Mouse (Mus musculus): ENCODE measurements around the gene Zfp503. TPM values are rescaled to one million over a fixed set of nuclear protein-coding genes. Genes with fewer than 3 reads are reported as not detected.

The Zfp503 gene
- polyA plus RNA-seq, 1 experiment from 2014 or later, result 2.8 TPM

DNA sequence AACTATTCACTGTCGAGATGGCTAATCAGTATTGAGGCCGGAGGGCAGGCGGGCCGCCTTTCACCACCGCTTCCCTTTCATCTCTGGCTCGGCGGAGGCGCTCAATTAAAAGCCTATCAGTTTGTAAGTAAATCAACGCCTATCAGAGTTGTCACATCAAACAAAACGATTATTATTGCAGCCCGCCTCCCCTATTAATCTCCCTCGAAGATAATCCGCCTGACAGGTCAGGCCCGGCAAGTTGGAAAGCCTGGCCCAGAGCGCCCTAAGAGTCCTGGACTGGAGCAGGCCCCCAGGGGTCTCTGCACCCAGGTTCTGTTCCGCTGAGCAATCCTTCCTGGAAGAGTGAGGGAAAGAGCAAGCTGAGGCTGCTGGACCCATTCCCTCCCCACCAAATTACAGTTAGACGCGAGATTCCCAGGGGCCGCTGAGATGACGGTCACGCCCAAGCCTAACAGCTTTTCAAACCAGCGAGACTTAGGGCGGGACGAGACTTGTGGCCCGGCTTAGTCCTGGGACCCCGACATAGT is 1.9 kb upstream of the Zfp503 start:
- no peaks in the 10 kb centered on the region for H3K36me3 ChIP-seq
- H3K27ac ChIP-seq, result no peak overlapping the region
- WGBS (ENCODE audit: insufficient replicate concordance), result 3% methylated on average over 26 of the region's 26 CpGs
- no peak overlapping the region for H3K4me3 ChIP-seq
- peak overlapping the region; percentile 69 for H3K4me2 ChIP-seq
- H3K27me3 ChIP-seq (replicated peaks), result peaks cover 99% of the 10 kb centered on the region
- H3K9me3 ChIP-seq (replicated peaks), result no peaks in the 10 kb centered on the region
- ATAC-seq, result no peak
- H3K4me1 ChIP-seq, result peaks cover 32% of the 10 kb centered on the region
- no peak overlapping the region for H3K9ac ChIP-seq

DNA sequence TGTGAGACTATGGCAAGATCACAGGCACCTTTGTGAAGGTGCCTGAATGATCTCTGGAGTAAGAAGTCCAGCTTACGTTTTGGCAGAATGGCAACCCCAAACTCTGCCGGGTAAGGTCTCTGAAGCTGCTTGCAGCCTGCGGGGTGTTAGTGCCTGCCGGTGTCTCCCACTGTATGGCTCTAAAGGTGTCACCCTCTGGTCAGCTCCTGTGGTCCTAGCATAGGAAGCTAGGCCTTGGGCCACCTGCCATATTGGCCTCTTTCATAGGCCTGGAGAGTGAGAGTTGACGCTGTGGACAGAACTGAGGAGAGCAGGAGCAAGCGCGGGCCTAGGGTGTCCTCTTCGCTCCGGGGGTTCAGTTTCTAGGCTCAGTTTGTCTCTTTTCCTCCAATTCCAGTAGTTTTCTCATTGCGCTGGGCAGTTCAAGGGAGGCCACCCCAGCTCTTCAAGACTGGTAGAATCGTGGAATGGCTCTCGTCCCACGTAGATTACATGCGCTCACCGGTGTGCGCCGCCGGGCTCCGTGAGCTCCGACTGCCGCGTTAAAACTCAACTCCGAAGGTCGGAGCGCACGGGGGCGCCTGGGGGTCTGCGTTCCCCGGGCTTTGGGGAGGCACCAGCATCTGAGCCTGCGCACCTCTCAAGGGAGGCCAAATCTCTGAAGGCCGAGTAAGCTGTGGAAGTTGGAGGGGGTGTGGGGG is 1.1 kb upstream of the Zfp503 start:
- H3K36me3 ChIP-seq, result 0 out of 2 replicates have a peak, but pooled peaks cover 2% of the 10 kb centered on the region
- peak overlapping the region; percentile 69 for H3K4me2 ChIP-seq
- H3K4me3 ChIP-seq, result peak overlapping the region; percentile 27; the same call in 1 of the 2 replicates
- H3K27ac ChIP-seq, result no peak overlapping the region
- ATAC-seq, result no peak
- H3K27me3 ChIP-seq (replicated peaks), result peaks cover 100% of the 10 kb centered on the region
- no peaks in the 10 kb centered on the region for H3K9me3 ChIP-seq (replicated peaks)
- H3K4me1 ChIP-seq, result peaks cover 38% of the 10 kb centered on the region
- 5% methylated on average over 31 of the region's 31 CpGs for WGBS (ENCODE audit: insufficient replicate concordance)
- no peak overlapping the region for H3K9ac ChIP-seq

DNA sequence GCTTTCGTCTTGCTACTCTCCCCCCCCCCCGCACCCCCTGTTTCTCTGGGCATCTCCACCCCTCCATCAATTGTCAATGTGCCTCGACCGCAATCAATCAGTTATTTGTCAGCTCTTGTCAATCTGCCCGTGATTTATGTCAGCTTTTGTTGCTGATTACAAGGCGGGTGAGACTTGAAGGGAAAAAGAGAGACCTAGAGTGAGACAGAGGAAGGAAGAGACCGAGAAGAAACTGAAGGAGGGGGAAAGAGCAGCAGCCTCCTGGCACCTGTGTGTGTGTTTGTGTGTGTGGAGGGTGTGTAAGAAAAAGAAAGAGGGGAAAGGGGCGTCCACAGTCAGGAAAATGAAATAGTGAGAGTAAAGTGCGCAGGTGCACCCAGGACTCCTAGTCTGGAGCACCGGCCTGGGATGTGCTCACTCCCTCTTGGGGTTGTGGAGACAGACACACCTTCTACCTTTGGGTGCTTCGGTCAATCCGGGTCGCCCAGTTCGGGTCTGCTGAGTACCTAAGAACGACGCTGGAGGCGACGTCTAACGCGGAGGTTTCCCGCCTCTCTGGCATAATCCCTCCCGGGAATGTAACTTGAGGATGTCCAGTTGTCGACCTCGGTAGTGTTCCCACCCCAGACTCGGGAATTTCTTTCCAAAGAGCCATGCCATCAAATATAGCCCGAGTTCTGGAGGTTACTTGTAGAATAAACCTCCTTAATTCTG is 667 bp downstream of the Zfp503 start:
- H3K27ac ChIP-seq, result no peak overlapping the region
- under 1% methylated on average over 26 of the region's 26 CpGs for WGBS (ENCODE audit: insufficient replicate concordance)
- peaks cover 33% of the 10 kb centered on the region for H3K4me1 ChIP-seq
- no peak overlapping the region for H3K9ac ChIP-seq
- no peak for ATAC-seq
- peaks cover 97% of the 10 kb centered on the region for H3K27me3 ChIP-seq (replicated peaks)
- H3K9me3 ChIP-seq (replicated peaks), result no peaks in the 10 kb centered on the region
- peak overlapping the region; percentile 69 for H3K4me2 ChIP-seq
- 0 out of 2 replicates have a peak, but pooled peaks cover 5% of the 10 kb centered on the region for H3K36me3 ChIP-seq
- H3K4me3 ChIP-seq, result peak overlapping the region; percentile 60; the same call in 1 of the 2 replicates

DNA sequence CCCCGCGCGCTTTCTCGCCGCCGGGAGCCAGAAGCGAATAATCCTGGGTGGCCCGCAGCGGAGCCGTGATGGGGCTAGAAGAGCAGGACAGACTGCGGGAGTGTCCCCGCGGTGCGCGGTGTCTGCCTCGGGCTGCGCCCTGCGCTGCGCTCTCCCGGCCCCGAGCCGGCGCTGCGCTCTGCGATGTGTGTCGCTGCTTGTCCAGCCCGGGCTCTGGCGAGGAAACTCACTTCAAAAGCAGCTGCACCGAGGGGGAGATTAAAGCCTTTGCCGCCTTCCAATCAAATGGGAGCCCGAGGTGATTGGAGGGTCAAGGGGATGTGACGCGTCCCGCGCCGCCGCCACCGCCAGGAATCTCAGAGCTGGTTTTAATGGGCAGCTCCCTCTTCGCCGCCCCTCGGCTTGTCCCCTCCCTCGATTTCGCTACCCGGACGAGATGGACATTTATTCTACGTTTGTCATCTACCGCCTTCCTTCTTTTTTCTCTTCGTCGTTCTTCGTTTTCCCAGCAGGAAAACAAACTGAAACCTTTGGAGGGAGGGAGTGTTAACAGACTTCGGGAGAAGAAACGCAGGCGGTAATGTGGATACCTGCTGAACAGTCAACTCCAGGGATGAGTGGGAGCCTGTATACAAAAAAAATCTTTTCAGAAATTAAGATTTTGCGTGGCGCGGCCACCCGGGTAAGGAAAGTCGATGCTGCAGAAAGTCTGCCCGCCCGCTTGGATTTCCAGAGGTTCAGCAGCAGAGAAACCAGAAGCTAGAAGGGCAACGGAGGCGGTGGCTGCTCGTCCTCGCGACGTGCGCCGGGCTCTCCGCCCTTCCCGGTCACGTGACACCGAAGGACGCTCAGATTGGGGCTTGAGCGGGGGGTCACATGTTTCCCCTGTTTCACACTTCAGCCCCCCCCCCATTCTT is 1.5 kb downstream of the Zfp503 start:
- H3K4me1 ChIP-seq, result peaks cover 33% of the 10 kb centered on the region
- H3K27ac ChIP-seq, result peak overlapping the region; percentile 69
- peak overlapping the region; percentile 69 for H3K4me2 ChIP-seq
- 0 out of 2 replicates have a peak, but pooled peaks cover 5% of the 10 kb centered on the region for H3K36me3 ChIP-seq
- ATAC-seq, result peak; percentile 45; the same call in 1 of the 2 replicates
- WGBS (ENCODE audit: insufficient replicate concordance), result under 1% methylated on average over 74 of the region's 74 CpGs
- H3K4me3 ChIP-seq, result peak overlapping the region; percentile 60
- H3K9ac ChIP-seq, result peak overlapping the region; percentile 53
- H3K27me3 ChIP-seq (replicated peaks), result peaks cover 97% of the 10 kb centered on the region
- no peaks in the 10 kb centered on the region for H3K9me3 ChIP-seq (replicated peaks)

DNA sequence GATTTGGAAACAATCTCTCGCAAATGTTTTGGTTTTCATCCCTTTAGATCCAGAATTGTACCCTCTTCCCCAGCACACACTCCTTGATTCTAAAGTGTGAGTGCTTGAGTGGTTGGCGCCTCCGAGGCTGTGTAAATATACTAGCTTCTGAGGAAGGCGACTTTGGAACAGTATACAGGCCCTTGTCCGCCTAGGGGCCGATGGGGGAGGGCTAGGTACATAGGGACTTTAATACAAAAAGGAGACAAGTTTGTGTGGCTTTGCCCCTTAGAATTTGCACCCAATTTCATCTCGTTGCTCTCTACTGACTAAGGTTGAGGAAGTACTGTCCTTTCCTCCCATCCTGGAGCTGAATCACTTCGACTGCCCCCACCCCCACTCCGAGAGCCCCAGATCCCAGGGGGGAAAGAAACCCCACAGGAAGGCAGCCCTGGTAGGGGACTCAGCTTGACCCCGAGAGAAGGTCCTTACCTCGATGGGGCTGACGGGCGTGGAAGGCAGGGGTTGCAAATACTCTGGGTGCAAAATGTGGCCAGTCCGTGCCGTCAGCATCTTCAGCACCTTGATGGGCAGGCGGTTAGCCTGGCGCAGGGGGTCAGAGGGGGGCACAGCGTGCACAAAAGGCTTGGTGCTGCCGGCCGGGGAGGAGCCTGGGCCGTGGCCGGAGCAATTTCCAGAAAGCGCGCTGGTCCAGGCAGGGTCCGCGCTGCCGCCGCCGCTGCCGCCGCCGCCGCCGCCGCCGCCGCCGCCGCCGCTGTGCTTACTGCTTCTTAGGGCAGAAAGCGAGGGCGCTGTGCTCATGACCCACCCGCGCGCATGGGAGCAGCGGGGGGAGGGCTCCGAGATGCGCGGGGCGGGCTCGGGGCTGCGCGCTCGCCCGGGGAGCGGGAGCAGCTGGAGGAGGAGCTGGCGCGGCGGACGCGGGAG is 2.4 kb downstream of the Zfp503 start:
- Histone ChIP-seq H3K27ac (peak overlapping the region; percentile 69), H3K9me3 (replicated peaks) (no peaks in the 10 kb centered on the region), H3K36me3 (0 out of 2 replicates have a peak, but pooled peaks cover 5% of the 10 kb centered on the region), H3K4me3 (peak overlapping the region; percentile 60), H3K4me2 (peak overlapping the region; percentile 69), H3K4me1 (peaks cover 41% of the 10 kb centered on the region), H3K27me3 (replicated peaks) (peaks cover 97% of the 10 kb centered on the region), H3K9ac (peak overlapping the region; percentile 53)
- no peak for ATAC-seq
- WGBS (ENCODE audit: insufficient replicate concordance), result under 1% methylated on average over 41 of the region's 61 CpGs

DNA sequence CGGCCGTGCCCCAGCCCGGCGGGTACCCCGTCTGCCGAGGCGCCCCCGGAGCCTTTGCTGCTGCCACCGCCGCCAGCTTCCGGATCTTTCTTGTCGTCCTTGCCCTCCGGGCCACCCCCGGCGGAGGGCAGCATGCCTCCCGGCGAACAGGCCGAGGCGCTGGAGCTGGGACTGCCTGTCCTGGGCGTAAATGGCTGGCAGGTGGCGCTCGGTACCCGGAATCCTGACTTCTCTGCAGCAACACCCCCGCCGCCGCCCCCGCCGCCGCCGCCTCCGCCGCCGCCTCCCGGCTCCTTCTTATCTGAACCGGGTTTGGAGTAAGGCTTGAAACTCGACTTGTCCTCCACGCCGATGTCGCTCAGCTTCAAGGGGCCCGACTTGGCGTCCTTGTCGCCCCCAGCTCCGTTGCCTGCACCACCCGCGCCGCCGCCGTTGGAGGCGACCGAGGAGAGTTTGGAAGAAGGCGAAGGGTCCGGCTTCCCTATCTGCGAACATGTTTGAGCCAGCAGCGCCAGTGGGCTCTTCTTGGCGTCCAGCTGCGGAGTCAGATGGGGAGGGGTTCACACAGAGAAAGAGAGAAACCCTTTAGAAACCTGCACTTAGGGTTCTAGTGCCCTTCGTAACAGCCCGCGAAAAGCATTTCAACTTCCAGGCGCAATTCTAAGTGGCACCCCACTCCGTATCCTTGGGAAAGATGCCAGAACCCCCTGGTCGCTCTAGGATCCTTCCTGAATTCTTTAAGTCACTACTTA is 3.2 kb downstream of the Zfp503 start:
- 0 out of 2 replicates have a peak overlapping the region, but pooled peaks have one; percentile 8 for H3K27ac ChIP-seq

DNA sequence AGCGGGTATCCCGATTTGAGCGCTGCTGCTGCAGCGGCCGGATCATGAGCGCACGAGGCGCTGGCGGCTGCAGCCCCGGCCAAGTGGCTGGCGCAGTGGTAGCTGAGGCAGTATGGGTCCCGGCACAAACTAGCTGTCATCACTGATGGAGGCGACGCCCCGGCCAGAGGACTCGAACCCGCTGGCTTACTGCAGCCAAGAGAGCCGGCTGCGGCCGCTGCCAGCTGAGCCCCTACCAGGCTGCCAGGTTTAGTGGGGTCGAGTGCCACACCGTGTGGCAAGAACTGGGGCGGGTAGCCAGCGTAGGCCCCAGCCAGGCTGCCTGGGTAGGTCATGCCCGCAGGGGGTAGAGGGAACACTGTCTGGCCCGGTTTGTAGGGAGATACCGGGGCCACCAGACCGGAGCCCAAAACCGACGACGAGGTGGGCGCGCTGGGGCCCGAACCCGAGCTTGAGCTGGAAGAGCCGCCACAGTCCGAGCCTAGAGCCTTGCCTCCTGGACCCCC is 3.9 kb downstream of the Zfp503 start:
- Histone ChIP-seq H3K27me3 (replicated peaks) (peaks cover 97% of the 10 kb centered on the region), H3K27ac (no peak overlapping the region), H3K4me3 (peak overlapping the region; percentile 60), H3K9ac (peak overlapping the region; percentile 53), H3K4me2 (peak overlapping the region; percentile 69), H3K4me1 (peaks cover 35% of the 10 kb centered on the region), H3K36me3 (0 out of 2 replicates have a peak, but pooled peaks cover 5% of the 10 kb centered on the region), H3K9me3 (replicated peaks) (no peaks in the 10 kb centered on the region)
- 2% methylated on average over 37 of the region's 37 CpGs for WGBS (ENCODE audit: insufficient replicate concordance)
- no peak for ATAC-seq

More for the DNA sequence above, 3.2 kb downstream of the Zfp503 start:
- H3K4me3 ChIP-seq, result peak overlapping the region; percentile 60
- peaks cover 36% of the 10 kb centered on the region for H3K4me1 ChIP-seq
- H3K36me3 ChIP-seq, result 0 out of 2 replicates have a peak, but pooled peaks cover 5% of the 10 kb centered on the region
- no peaks in the 10 kb centered on the region for H3K9me3 ChIP-seq (replicated peaks)
- H3K4me2 ChIP-seq, result peak overlapping the region; percentile 69
- H3K9ac ChIP-seq, result peak overlapping the region; percentile 53
- peaks cover 97% of the 10 kb centered on the region for H3K27me3 ChIP-seq (replicated peaks)
- 2% methylated on average over 61 of the region's 62 CpGs for WGBS (ENCODE audit: insufficient replicate concordance)
- ATAC-seq, result no peak

DNA sequence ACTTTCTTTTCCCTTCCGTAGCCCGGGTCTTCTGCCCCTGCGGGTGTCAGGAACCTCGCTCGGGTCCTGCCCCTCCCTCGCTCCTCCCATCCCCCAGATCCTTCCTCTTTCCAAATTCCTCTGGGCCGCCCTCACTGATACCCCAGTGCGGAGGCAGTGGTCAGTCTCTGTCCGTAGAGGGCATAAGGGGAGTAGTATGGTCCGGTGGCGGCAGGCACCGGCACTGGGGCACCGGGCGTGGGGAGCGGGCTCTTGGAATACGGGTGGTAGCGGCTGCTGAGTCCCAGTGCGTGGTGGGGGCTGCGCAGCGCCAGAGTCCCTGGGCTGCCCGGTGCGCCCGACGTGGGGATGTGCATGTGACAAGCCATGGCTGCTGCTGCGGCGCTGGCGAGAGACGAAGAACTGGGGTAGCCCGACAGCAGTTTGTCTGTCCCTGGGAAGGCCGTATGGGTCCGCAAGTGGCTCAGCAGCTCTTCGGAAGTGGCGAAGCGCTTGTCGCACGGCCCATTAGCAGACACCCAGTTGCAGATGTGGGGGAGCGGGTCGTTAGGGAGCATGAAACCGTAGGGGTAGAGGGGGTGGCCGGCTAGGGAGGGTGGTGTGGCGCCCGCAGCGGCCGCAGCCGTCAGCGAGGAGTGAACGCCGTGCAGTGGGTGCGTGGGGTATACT is 4.5 kb downstream of the Zfp503 start:
- Histone ChIP-seq H3K4me3 (peak overlapping the region; percentile 60), H3K27ac (0 out of 2 replicates have a peak overlapping the region, but pooled peaks have one; percentile 10), H3K4me1 (peaks cover 39% of the 10 kb centered on the region), H3K9ac (peak overlapping the region; percentile 53), H3K4me2 (peak overlapping the region; percentile 69), H3K27me3 (replicated peaks) (peaks cover 97% of the 10 kb centered on the region), H3K9me3 (replicated peaks) (no peaks in the 10 kb centered on the region), H3K36me3 (0 out of 2 replicates have a peak, but pooled peaks cover 5% of the 10 kb centered on the region)
- no peak for ATAC-seq
- WGBS (ENCODE audit: insufficient replicate concordance), result 2% methylated on average over 49 of the region's 49 CpGs

DNA sequence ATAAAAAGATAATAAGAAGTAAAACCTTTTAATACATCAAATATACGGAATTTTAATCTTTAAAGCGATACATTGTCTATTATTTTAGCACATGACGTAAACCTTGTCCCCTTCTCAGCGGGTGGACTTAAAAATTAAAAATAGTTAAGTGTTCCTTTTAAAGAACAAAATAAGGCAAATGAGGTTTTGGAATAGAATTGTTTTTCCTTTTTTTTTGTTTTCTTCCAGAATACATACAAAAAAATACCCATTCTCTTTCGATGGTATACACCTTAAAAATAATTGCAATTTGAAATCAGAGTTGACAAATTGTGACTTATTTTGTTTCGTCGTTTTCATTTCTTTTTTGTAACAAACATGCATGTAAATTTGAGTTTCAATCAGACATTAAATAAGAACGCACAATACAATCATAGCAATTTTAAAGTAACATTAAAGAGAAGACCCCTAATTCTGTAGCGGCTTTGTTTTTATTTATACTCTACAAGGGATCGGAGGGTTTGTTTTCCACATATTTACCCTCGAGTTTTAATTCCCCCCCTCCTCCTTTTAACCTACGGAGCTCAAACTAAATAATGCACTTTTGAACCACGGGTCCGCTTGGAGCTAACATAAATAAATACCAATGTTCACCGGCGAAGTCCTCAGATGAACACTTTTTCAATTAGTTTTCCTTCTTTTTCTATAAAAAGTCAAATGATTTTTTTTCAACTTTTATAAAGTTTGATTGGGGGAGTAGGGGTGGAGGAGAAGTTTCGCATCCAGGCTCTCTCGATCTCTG is 5.3 kb downstream of the Zfp503 start:
- Histone ChIP-seq H3K4me3 (peak overlapping the region; percentile 60), H3K4me2 (peak overlapping the region; percentile 69), H3K9ac (no peak overlapping the region)

More for the DNA sequence above, 5.3 kb downstream of the Zfp503 start:
- Histone ChIP-seq H3K9me3 (replicated peaks) (no peaks in the 10 kb centered on the region), H3K27ac (no peak overlapping the region), H3K36me3 (0 out of 2 replicates have a peak, but pooled peaks cover 5% of the 10 kb centered on the region), H3K27me3 (replicated peaks) (peaks cover 97% of the 10 kb centered on the region), H3K4me1 (peaks cover 39% of the 10 kb centered on the region)
- no peak for ATAC-seq
- WGBS (ENCODE audit: insufficient replicate concordance), result 6% methylated on average over 18 of the region's 18 CpGs
